Mouse (Mus musculus) kidney, adult 18-20 months (tissue): ENCODE measurements at regions not wholly inside any gene's neighbourhood (a gene's known extent, or its start where the extent isn't known, plus 50 kb on each side); places are given as distances from the start of the nearest gene placed in this dataset.

Experiments used
- DNase-seq: peaks from one replicate; pipeline ENCODE4 v3.0.0; 2021

DNA sequence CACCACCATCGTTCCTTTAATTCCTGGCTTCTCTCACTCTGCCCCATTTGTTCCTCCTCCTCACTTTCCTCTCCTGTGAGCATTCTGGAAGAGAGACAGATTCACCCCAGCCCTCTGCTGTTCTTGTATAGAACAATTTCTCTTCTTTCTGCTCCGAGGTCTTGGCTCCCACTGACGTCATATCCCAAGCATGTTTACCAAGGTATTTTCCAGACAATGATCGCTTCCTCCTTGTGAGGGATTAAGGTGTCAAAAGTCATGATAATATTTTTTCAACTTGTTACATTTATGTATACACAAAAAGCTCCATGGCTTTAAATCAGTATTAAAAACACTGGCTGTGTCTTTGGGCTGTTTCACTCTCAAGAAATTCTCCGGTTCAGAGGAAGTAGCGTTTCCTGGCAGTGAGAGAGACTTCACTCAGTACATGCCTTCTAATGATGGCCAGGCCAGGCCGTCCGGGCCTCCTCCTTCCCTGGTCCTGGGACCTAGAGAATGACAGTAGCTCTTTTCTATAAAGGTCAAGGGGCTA is 142.4 kb upstream of the Spdl1 start:
- peak; percentile 16 for DNase-seq

DNA sequence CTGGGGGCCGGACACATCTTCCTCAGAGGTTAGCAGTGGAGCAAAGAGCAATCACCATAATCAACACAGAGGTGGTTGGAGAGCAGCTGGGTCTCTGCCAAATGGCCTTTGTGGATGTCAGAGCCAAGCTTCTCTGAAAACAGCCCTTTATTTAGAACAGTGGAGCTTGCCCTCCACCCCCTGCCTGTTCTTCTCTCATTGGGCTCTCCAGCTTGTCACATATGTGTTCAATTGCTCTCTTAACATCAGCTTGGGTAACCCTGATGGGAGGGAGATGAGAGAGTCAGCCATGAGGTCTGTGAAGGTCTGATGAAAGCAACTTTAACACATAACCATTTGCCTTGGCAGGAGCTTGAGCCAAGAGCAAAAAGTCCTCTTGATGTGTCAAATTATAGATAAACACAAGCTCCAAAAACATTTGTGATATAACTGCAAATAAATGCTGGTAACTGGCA is 140.1 kb upstream of the Spdl1 start:
- DNase-seq, result no peak

GRCm38 (mm10) chr11:34973012-34973411 is 139.6 kb upstream of the Spdl1 start:
- DNase-seq, result no peak

DNA sequence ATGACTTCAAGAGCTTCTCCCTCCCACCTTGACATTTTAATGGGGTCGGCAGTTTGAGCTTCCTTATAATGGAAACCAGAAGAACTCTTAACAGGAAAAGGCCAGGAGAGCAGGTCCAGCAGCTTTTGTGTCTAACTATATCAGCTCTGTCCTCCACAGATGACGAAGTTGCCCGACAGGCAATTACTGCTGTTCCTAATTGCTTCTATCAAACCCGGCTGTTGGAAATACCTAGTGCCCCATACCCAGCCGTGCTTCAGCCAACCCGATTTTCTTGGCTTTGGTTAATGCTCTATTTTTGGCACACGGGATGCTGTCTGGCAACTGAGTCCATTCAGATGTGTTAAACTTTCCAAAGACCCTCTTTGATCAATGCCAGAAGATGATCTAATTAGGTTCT is 125.8 kb upstream of the Spdl1 start:
- DNase-seq, result no peak

- DNase-seq, result no peak
These were observed 108.3 kb upstream of the Spdl1 start for GRCm38 (mm10) chr11:34941486-34942456.

GRCm38 (mm10) chr11:34940151-34940550 is 106.7 kb upstream of the Spdl1 start:
- DNase-seq, result no peak

DNA sequence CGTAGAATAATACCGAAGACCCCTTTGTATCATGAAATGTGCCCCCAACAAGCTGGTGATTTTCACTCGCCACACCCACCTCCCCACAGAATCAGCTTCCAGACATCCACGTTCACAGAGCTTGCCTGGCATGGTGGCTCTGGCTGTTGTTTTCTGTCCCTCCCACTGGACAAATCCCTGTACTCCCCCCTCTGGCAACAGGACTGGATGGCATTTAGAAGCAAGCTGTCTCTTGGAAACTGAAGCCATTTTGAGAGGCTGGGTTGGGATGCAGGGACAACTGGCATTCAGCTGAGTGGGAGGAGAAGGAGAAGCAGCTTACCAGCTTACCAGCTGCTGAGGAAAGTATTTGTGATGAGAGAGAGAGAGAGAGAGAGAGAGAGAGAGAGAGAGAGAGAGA is 105.6 kb upstream of the Spdl1 start:
- no peak for DNase-seq

- no peak for DNase-seq
These were observed 98.8 kb upstream of the Spdl1 start for GRCm38 (mm10) chr11:34932191-34932590.

GRCm38 (mm10) chr11:34917175-34917574 is 83.7 kb upstream of the Spdl1 start:
- no peak for DNase-seq

DNA sequence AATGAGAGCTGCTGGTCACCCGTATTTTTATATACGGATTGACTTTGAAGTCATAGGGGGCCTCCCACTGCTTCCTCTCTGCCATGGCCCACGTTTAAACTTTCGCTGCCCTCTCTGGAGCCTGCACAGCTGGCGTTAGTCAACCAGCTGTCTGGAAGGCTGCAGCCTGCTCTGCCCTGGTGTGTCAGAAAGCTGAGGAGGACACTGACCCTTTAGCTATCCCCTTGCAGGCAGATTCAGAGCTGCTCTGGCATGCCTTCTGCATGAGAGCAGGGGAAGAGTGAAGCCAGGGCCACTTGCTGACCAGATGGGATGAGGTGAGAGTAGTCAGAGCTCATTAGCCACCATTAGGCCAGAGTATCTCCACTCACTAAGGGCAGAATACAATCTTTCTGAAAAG is 76.4 kb upstream of the Spdl1 start:
- no peak for DNase-seq

- DNase-seq, result no peak
These were observed 70.8 kb upstream of the Spdl1 start for GRCm38 (mm10) chr11:34904271-34904670.

DNA sequence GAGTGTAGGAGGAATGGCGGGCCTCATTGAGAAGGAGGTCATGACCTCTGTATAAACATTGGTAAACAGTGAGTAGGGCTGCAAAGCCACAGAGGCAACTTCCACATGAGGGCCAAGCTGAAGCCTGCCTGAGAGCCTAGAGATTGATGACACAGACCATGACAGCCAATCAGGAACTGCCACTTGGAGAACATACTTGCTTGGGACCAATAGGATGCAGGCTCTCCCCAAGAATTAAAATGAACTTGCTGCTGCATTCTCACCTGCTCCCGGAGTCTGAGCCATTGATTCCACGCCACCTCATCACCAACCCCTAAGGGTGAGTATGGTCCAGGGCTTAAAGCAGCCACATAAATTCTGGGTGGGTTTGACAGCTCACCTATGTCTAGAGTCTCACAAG is 66.0 kb upstream of the Spdl1 start:
- no peak for DNase-seq

DNA sequence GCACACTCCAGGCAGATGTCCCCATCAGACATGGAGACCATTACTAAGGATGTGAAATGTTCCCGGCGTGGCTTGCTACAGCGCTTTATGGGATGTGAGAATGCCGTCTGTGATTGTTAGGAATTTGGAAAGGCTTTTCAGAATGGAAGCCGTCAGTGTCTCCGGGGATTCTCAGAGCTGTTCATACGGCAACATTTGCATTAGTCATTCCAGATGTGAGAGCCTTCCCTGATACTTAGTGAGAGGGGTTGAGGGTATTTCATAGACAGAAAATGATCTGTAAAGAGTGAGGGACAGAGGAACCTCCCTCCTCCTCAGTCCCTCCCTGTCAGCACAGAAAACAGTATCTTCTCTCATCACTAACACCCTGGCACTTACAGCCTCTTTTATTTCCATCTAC is 62.2 kb upstream of the Spdl1 start:
- DNase-seq, result no peak

- no peak for DNase-seq
These were observed 55.1 kb upstream of the Spdl1 start for GRCm38 (mm10) chr11:34888374-34889136.

GRCm38 (mm10) chr11:34887587-34887986 is 54.1 kb upstream of the Spdl1 start:
- DNase-seq, result no peak
